Mouse (Mus musculus) ES-E14 (cell line): ENCODE results near the gene Copz1.

Source experiments
- CHD2 ChIP-seq: IDR thresholded peaks from 2 replicates; pipeline ENCODE4 v1.6.1; 2014; ENCODE audit warnings: mild to moderate bottlenecking, low read depth, low read length, inconsistent platforms
- HCFC1 ChIP-seq: IDR thresholded peaks from 2 replicates; pipeline ENCODE4 v1.6.1; 2012; ENCODE audit warnings: low read length, inconsistent platforms, borderline replicate concordance; ENCODE audit not compliant: insufficient read depth
- MAFK ChIP-seq: IDR thresholded peaks from 2 replicates; pipeline ENCODE4 v1.6.1; 2014; ENCODE audit warnings: mild to moderate bottlenecking, low read depth, low read length, inconsistent platforms; ENCODE audit not compliant: insufficient read depth
- ZNF384 ChIP-seq: IDR thresholded peaks from 2 replicates; pipeline ENCODE4 v1.6.1; 2012; ENCODE audit warnings: low read depth, low read length, inconsistent platforms

- TF ChIP-seq HCFC1 (no peak), MAFK (no peak), CHD2 (no peak), ZNF384 (no peak)
Observed at GRCm38 (mm10) chr15:103264794-103265193, 7.7 kb upstream of the Copz1 start.
